ENCODE assay signal across 20 mouse cellular contexts in genomic region chr10:121422294-121422693, GRCm38 (mm10). TPM values are rescaled to one million over a fixed set of nuclear protein-coding genes. Genes with fewer than 3 reads are reported as not detected.
A peak's percentile ranks its signal among the peaks of the same experiment; 100 is the strongest.
DNase-seq lines count a peak whose midpoint lies in the region; ATAC-seq lines count a peak whose summit lies in the region.
"Had no signal": no experiment of that assay in that cellular context is flagged by ENCODE, and none has a peak within 500 bp of the region (broad histone marks: within the 10 kb centered on the region; RNA-seq: fewer than 3 reads in every experiment).

No protein-coding gene starts in this region.

- DNase-seq in heart, adult 11 months, result peak; percentile 92
- no peak for DNase-seq in heart, postnatal 10 days
- no peak for DNase-seq in heart, postnatal 36 days
- DNase-seq in lung, postnatal 36 days, result peak; percentile 25
- no peak for DNase-seq in lung, adult 18-20 months
- DNase-seq in testis, postnatal 14 days (ENCODE audit: low spot score), result no peak
- DNase-seq: adrenal gland, postnatal 14 days; cerebellum, adult 18-20 months; gastrocnemius, postnatal 25 days; heart, postnatal 14 days; kidney, adult 2 months had no signal

- H3K27me3 ChIP-seq in heart, embryonic 13.5 days (replicated peaks), result no peaks in the 10 kb centered on the region
- H3K27me3 ChIP-seq: CH12.LX, Patski had no signal

- WGBS in heart, embryonic 13.5 days, result 82% methylated on average over 6 of the region's 6 CpGs

- H3K4me1 ChIP-seq in heart, embryonic 13.5 days, result peaks cover 91% of the 10 kb centered on the region

- ATAC-seq in heart, embryonic 13.5 days (ENCODE audit: extremely low read depth, insufficient number of reproducible peaks, low FRiP score, low TSS enrichment), result no peak
- ATAC-seq: activated CD4-positive, CD25-positive, alpha-beta regulatory T cell, adult 4 months; forebrain, embryonic 13.5 days; forebrain, postnatal 0 days; intestine, embryonic 16.5 days; Patski had no signal

- H3K36me3 ChIP-seq in heart, embryonic 13.5 days, result 0 out of 2 replicates have a peak, but pooled peaks cover 7% of the 10 kb centered on the region

- H3K9ac ChIP-seq in heart, embryonic 13.5 days, result no peak overlapping the region
- H3K9ac ChIP-seq: forebrain, embryonic 13.5 days; forebrain, postnatal 0 days; hindbrain, embryonic 14.5 days had no signal

- intact Hi-C loops in heart, postnatal 10 days (cut with DNase I), result no loop called here
- intact Hi-C loops in heart, postnatal 36 days (cut with DNase I), result no loop called here

- no peak overlapping the region for H3K4me2 ChIP-seq in heart, embryonic 13.5 days
- H3K4me2 ChIP-seq: forebrain, embryonic 13.5 days; hindbrain, embryonic 14.5 days had no signal

- H3K9me3 ChIP-seq in heart, embryonic 13.5 days, result no peaks in the 10 kb centered on the region
- H3K9me3 ChIP-seq: embryonic facial prominence, embryonic 10.5 days; forebrain, embryonic 13.5 days had no signal

- H3K27ac ChIP-seq in heart, embryonic 13.5 days (replicated peaks), result peak overlapping the region; percentile 71; the same call in 1 of the 2 replicates
- H3K27ac ChIP-seq: forebrain, embryonic 13.5 days had no signal

- H3K4me3 ChIP-seq in heart, embryonic 13.5 days, result no peak overlapping the region
- H3K4me3 ChIP-seq: embryonic facial prominence, embryonic 10.5 days; forebrain, embryonic 13.5 days had no signal

RNA-seq across cellular contexts. Expression of gene Rassf3, which starts 53.9 kb away (rescaled TPM):
- total RNA-seq in heart, postnatal 10 days (2021), result 100 to 1,000 TPM in 1 of 2 experiments, 10 to 100 TPM in 1; 98.8 to 116 TPM
- polyA plus RNA-seq in heart, embryonic 13.5 days (2015; fragmentation: Nextera tagmentation; extraction: Ambion mirVana), result 15.2 and 19.2 TPM in 2 replicates
- total RNA-seq in heart, postnatal 36 days (2021), result 100 to 1,000 TPM; 125 to 140 TPM

RNA-seq across cellular contexts. Expression of gene Gns, which starts 57.4 kb away (rescaled TPM):
- total RNA-seq in heart, postnatal 10 days (2021), result 10 to 100 TPM; 72.7 to 78.3 TPM
- 29.9 and 30.4 TPM in 2 replicates for polyA plus RNA-seq in heart, embryonic 13.5 days (2015; fragmentation: Nextera tagmentation; extraction: Ambion mirVana)
- total RNA-seq in heart, postnatal 36 days (2021), result 10 to 100 TPM; 82.1 to 83.5 TPM

Comparison
In these comparisons a context has a peak if more than half of its experiments do, and no peak if none do; other contexts are left out.
1. DNase-seq: peak in heart, adult 11 months (single experiment) and lung, postnatal 36 days (single experiment); none in heart, postnatal 10 days (0 of 2), heart, postnatal 36 days (0 of 2), lung, adult 18-20 months (0 of 2) and testis, postnatal 14 days (single experiment).